Mouse (Mus musculus): ENCODE results near the gene Fosl1. TPM values are rescaled to one million over a fixed set of nuclear protein-coding genes. Genes with fewer than 3 reads are reported as not detected.
"Not testable (repeated sequence)": the region's sequence is repeated elsewhere in the genome, so short reads cannot be mapped to it uniquely, and the experiment has no call there.

The Fosl1 gene
- total RNA-seq, 2 experiments from 2014 or later: not detected

DNA sequence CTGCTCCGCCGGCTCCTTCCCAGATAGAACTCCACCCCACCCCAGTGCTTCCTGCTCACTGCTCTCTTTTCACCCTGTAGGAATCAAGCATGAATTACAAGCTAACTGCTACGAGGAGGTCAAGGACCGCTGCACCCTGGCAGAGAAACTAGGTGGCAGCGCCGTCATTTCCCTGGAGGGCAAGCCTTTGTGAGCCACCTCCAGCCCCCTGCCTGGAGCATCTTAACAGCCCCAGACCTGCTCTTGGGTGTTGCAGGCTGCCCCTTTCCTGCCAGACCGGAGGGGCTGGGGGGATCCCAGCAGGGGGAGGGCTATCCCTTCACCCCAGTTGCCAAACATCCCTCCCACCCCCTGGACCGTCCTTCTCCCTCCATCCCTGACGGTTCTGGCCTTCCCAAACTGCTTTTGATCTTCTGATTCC, 46.0 kb downstream of the Fosl1 start:
- DNase-seq; intact Hi-C loops (cut with DNase I): not testable (repeated sequence)

- no peak for DNase-seq
- intact Hi-C loops (cut with DNase I): no loop called here
These were observed 47.0 kb downstream of the Fosl1 start for GRCm38 (mm10) chr19:5494314-5494713.

DNA sequence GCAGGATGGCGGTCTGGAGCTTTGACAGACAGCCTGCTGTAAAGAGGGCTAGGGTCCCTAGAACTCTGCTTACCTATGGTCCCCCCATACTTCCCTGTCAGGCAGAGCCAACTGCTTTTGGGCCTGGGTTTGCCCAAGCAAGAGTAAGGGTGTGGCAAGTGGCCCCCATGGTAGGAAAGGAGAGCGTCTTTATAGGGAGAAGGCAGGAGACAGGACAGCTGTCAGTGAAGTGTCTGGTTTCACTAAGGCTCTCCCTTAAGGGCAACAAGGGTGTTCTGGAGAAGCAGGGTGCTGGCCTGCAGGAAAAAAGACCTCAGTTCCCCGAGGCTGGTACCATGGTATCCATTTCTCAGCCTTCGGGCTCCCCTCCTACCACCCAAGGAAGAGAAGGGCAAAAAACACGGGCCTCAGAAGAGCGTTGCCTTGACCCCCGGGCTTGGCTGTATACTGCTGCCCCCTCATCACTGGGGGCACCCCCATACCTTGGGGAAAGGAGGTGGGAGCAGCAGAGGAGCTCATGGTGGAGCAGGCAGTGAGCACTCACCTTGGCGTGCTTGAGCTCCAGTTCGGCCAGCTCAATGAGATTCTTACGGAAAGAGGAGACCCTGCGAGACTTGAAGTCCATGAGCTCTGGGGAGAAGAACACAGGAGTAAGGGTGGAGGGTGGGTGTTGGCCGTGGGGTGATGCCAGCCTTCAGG, 48.2 kb downstream of the Fosl1 start:
- intact Hi-C loops (cut with DNase I): no loop called here
- DNase-seq: no peak

- intact Hi-C loops (cut with DNase I): no loop called here
- no peak for DNase-seq
These were observed 48.7 kb downstream of the Fosl1 start for GRCm38 (mm10) chr19:5496052-5496370.

- DNase-seq: no peak
- intact Hi-C loops (cut with DNase I): no loop called here
These were observed 53.1 kb downstream of the Fosl1 start for GRCm38 (mm10) chr19:5500330-5500875.

DNA sequence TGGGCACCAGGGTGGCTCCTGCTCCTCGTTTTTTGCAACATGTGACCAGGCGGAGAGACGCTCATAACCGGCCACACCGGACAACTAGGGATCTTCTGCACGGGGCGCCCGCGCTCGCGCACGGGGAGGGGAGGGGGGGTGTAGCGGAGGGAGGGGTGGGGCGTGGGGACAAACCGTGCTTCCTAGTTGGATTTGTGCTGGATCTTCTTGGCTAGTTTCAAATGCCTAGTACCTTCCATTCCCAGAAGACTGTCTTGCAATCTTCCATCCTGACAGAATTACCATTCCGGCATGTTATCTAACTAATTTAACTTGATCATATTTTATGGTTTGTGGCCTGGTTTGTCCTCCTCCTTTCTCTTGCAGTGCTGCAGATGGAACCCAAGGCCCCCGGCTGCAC, 56.3 kb downstream of the Fosl1 start, which contains the start of gene 1700020D05Rik:
Gene 1700020D05Rik (minus strand): TSS at position 101 of the 400 bp plus-strand sequence.
- DNase-seq: no peak
- intact Hi-C loops (cut with DNase I): no loop called here

Other genes with a start within 250 kb of the Fosl1 start
- gene Pacs1, start 174.4 kb upstream of the Fosl1 start, total RNA-seq (2021): 1 to 10 TPM; 5.0 to 6.3 TPM
- 10 to 100 TPM; 63.4 to 65.9 TPM for gene Sf3b2, start 152.1 kb upstream of the Fosl1 start, total RNA-seq (2021)
- gene Gal3st3, start 149.2 kb upstream of the Fosl1 start, total RNA-seq (2021): under 1 TPM in 1 of 2 experiments, not detected in 1; 0.10 TPM
- not detected for gene Catsper1, start 111.8 kb upstream of the Fosl1 start, total RNA-seq (2021)
- gene Cst6, start 98.0 kb upstream of the Fosl1 start, total RNA-seq (2021): 10 to 100 TPM; 26.7 to 28.3 TPM
- 10 to 100 TPM; 12.6 to 13.6 TPM for gene Eif1ad, start 80.8 kb upstream of the Fosl1 start, total RNA-seq (2021)
- 100 to 1,000 TPM; 116 to 124 TPM for gene Banf1, start 80.4 kb upstream of the Fosl1 start, total RNA-seq (2021)
- 10 to 100 TPM; 34.3 to 38.0 TPM for gene Sart1, start 58.8 kb upstream of the Fosl1 start, total RNA-seq (2021)
- gene Tsga10ip, start 45.0 kb upstream of the Fosl1 start, total RNA-seq (2021): under 1 TPM; 0.52 to 0.64 TPM
- gene Drap1, start 22.6 kb upstream of the Fosl1 start, total RNA-seq (2021): 100 to 1,000 TPM; 531 to 582 TPM
- 10 to 100 TPM; 32.7 to 33.6 TPM for gene AI837181, start 22.4 kb upstream of the Fosl1 start, total RNA-seq (2021)
- gene Ccdc85b, start 10.3 kb downstream of the Fosl1 start, total RNA-seq (2021): 1 to 10 TPM; 4.7 to 6.0 TPM
- 10 to 100 TPM; 35.2 to 41.5 TPM for gene Fibp, start 13.1 kb downstream of the Fosl1 start, total RNA-seq (2021)
- gene Ctsw, start 21.0 kb downstream of the Fosl1 start, total RNA-seq (2021): not detected
- gene Efemp2, start 26.4 kb downstream of the Fosl1 start, total RNA-seq (2021): 1 to 10 TPM; 5.3 to 6.3 TPM
- gene Mus81, start 40.9 kb downstream of the Fosl1 start, total RNA-seq (2021): 10 to 100 TPM; 16.1 to 19.8 TPM
- gene Cfl1, start 42.9 kb downstream of the Fosl1 start, total RNA-seq (2021): 10 to 100 TPM; 67.8 to 72.7 TPM
- under 1 TPM; 0.33 to 0.59 TPM for gene 1700020D05Rik, start 56.2 kb downstream of the Fosl1 start, total RNA-seq (2021)
- gene Snx32, start 63.0 kb downstream of the Fosl1 start, total RNA-seq (2021): 1 to 10 TPM; 5.2 to 7.8 TPM
- gene Ovol1, start 113.1 kb downstream of the Fosl1 start, total RNA-seq (2021): not detected
- 1 to 10 TPM; 1.9 to 2.0 TPM for gene Ap5b1, start 120.5 kb downstream of the Fosl1 start, total RNA-seq (2021)
- gene Rnaseh2c, start 154.3 kb downstream of the Fosl1 start, total RNA-seq (2021): 10 to 100 TPM; 35.8 to 38.6 TPM
- gene Kat5, start 162.7 kb downstream of the Fosl1 start, total RNA-seq (2021): 10 to 100 TPM; 23.3 to 25.4 TPM
- gene Rela, start 189.9 kb downstream of the Fosl1 start, total RNA-seq (2021): 10 to 100 TPM; 12.4 to 14.9 TPM
- gene Sipa1, start 216.2 kb downstream of the Fosl1 start, total RNA-seq (2021): 1 to 10 TPM; 6.9 to 9.5 TPM
- gene Map3k11, start 241.2 kb downstream of the Fosl1 start, total RNA-seq (2021): 10 to 100 TPM; 10.8 to 11.3 TPM
- 10 to 100 TPM; 12.2 to 15.2 TPM for gene Pcnx3, start 241.4 kb downstream of the Fosl1 start, total RNA-seq (2021)